Mouse (Mus musculus) heart, postnatal 25 days (tissue): Measurements from ENCODE around the gene Meaf6. TPM values are rescaled to one million over a fixed set of nuclear protein-coding genes. Genes with fewer than 3 reads are reported as not detected.

Source experiments
- DNase-seq: peaks from one replicate; pipeline ENCODE4 v3.0.0; 2022; ENCODE audit warnings: low spot score
- intact Hi-C: fragments of 180-260 bp; cut with DNase I; formaldehyde crosslinking; loops from one replicate; pipeline ENCODE4 v1.15.1; 2025
- total RNA-seq, 2 experiments: library from RNA; stranded (reverse); gene quantifications; 2 replicates each; pipeline ENCODE4 v1.2.3; 2021

Meaf6 gene
- total RNA-seq, 2 experiments from 2014 or later = 21.1 to 22.0 TPM

- DNase-seq = peak; percentile 61
- intact Hi-C loops = loop anchor here (5.0 kb wide), 1 partner anchor 43 kb away; no protein-coding TSS in a partner anchor
These were observed 29.7 kb downstream of the Meaf6 start for GRCm38 (mm10) chr4:125114638-125115037.

GRCm38 (mm10) chr4:125115081-125115480, 30.1 kb downstream of the Meaf6 start:
- intact Hi-C loops = no loop called here
- no peak for DNase-seq

- no peak for DNase-seq
- intact Hi-C loops = no loop called here
These were observed 30.8 kb downstream of the Meaf6 start for GRCm38 (mm10) chr4:125115710-125116089.

GRCm38 (mm10) chr4:125116090-125116861, 31.3 kb downstream of the Meaf6 start:
- no peak for DNase-seq
- intact Hi-C loops = no loop called here

- DNase-seq = no peak
- intact Hi-C loops = no loop called here
These were observed 32.0 kb downstream of the Meaf6 start for GRCm38 (mm10) chr4:125116929-125117328.

- DNase-seq = no peak
These were observed 33.0 kb downstream of the Meaf6 start for GRCm38 (mm10) chr4:125117902-125118320.

GRCm38 (mm10) chr4:125119070-125119469, 34.1 kb downstream of the Meaf6 start:
- intact Hi-C loops = no loop called here
- no peak for DNase-seq

More at GRCm38 (mm10) chr4:125117902-125118320, 33.0 kb downstream of the Meaf6 start:
- intact Hi-C loops = no loop called here

- intact Hi-C loops = no loop called here
- DNase-seq = no peak
These were observed 34.8 kb downstream of the Meaf6 start for GRCm38 (mm10) chr4:125119721-125120120.

- DNase-seq = no peak
- intact Hi-C loops = no loop called here
These were observed 37.7 kb downstream of the Meaf6 start for GRCm38 (mm10) chr4:125122431-125123278.

- DNase-seq = no peak
- intact Hi-C loops = no loop called here
These were observed 38.3 kb downstream of the Meaf6 start for GRCm38 (mm10) chr4:125123279-125123671.

- DNase-seq = no peak
- intact Hi-C loops = no loop called here
These were observed 39.7 kb downstream of the Meaf6 start for GRCm38 (mm10) chr4:125124424-125125209.

GRCm38 (mm10) chr4:125125361-125125921, 40.5 kb downstream of the Meaf6 start:
- intact Hi-C loops = no loop called here
- DNase-seq = no peak

- intact Hi-C loops = no loop called here
These were observed 41.3 kb downstream of the Meaf6 start for GRCm38 (mm10) chr4:125126186-125126585.

GRCm38 (mm10) chr4:125126761-125127160, 41.8 kb downstream of the Meaf6 start:
- intact Hi-C loops = no loop called here
- no peak for DNase-seq

More at GRCm38 (mm10) chr4:125126186-125126585, 41.3 kb downstream of the Meaf6 start:
- no peak for DNase-seq

GRCm38 (mm10) chr4:125127305-125128084, 42.6 kb downstream of the Meaf6 start, which contains the start of gene Zc3h12a:
TSS of gene Zc3h12a (minus strand) at chr4:125127840.
- intact Hi-C loops = no loop called here
- peak; percentile 76 for DNase-seq

GRCm38 (mm10) chr4:125131493-125131892, 46.6 kb downstream of the Meaf6 start:
- DNase-seq = no peak
- intact Hi-C loops = no loop called here

- DNase-seq = no peak
These were observed 47.5 kb downstream of the Meaf6 start for GRCm38 (mm10) chr4:125132394-125132793.

GRCm38 (mm10) chr4:125134192-125134591, 49.3 kb downstream of the Meaf6 start:
- no peak for DNase-seq
- intact Hi-C loops = no loop called here

More at GRCm38 (mm10) chr4:125132394-125132793, 47.5 kb downstream of the Meaf6 start:
- intact Hi-C loops = no loop called here

- no peak for DNase-seq
- intact Hi-C loops = no loop called here
These were observed 49.7 kb downstream of the Meaf6 start for GRCm38 (mm10) chr4:125134631-125135030.
